ENCODE assay signal across 8 mouse cellular contexts in genomic region chr9:50658941-50659388, GRCm38 (mm10). TPM values are rescaled to one million over a fixed set of nuclear protein-coding genes. Genes with fewer than 3 reads are reported as not detected.
DNase-seq lines count a peak whose midpoint lies in the region; ATAC-seq and TF ChIP-seq lines count a peak whose summit lies in the region.

No protein-coding gene starts in this region.

- under 1% methylated on average over 28 of the region's 28 CpGs for WGBS in thymus, adult 2 months
- WGBS in hindbrain, embryonic 16.5 days = under 1% methylated on average over 22 of the region's 28 CpGs
- under 1% methylated on average over 28 of the region's 28 CpGs for WGBS in midbrain, embryonic 12.5 days

- no peaks in the 10 kb centered on the region for H3K9me3 ChIP-seq in hindbrain, embryonic 16.5 days (ENCODE audit: control insufficient read depth, low read length)
- no peaks in the 10 kb centered on the region for H3K9me3 ChIP-seq in midbrain, embryonic 12.5 days

- intact Hi-C loops in gastrocnemius, adult 2 months (cut with DNase I) = loop anchor here (5.0 kb wide), 1 partner anchor 42 kb away; the partner anchor contains the start of genes Nkapd1 and Pih1d2

- TF ChIP-seq CTCF in gastrocnemius, adult 2 months (IDR thresholded peaks at IDR 0.05) = no peak
- no peak for TF ChIP-seq CTCF in thymus, adult 2 months (IDR thresholded peaks at IDR 0.05; ENCODE audit: borderline replicate concordance, control insufficient read depth, extremely low read depth, insufficient read depth, low read length, poor library complexity)

- H3K9ac ChIP-seq in hindbrain, embryonic 16.5 days (ENCODE audit: low read depth, low read length) = peak overlapping the region; percentile 91
- peak overlapping the region; percentile 90 for H3K9ac ChIP-seq in midbrain, embryonic 12.5 days (replicated peaks)

- H3K4me3 ChIP-seq in gastrocnemius, adult 2 months = peak overlapping the region; percentile 99
- peak overlapping the region; percentile 97 for H3K4me3 ChIP-seq in thymus, adult 2 months (ENCODE audit: control insufficient read depth, insufficient read depth, low read length)
- peak overlapping the region; percentile 97 for H3K4me3 ChIP-seq in hindbrain, embryonic 16.5 days (ENCODE audit: low read length)
- peak overlapping the region; percentile 94 for H3K4me3 ChIP-seq in midbrain, embryonic 12.5 days

- H3K27me3 ChIP-seq in thymus, adult 2 months (ENCODE audit: control insufficient read depth, insufficient read depth, low read length) = no peaks in the 10 kb centered on the region
- no peaks in the 10 kb centered on the region for H3K27me3 ChIP-seq in hindbrain, embryonic 16.5 days (replicated peaks; ENCODE audit: control insufficient read depth, insufficient read depth, low read length)
- H3K27me3 ChIP-seq in midbrain, embryonic 12.5 days = no peaks in the 10 kb centered on the region

- DNase-seq in gastrocnemius, adult 2 months = no peak
- DNase-seq in gastrocnemius, postnatal 25 days = no peak
- DNase-seq in thymus, adult 2 months = no peak
- DNase-seq in thymus, postnatal 4 days = no peak
- DNase-seq in cerebellum, postnatal 14 days = no peak
- DNase-seq in gastrocnemius, postnatal 10 days = no peak

- H3K4me1 ChIP-seq in thymus, adult 2 months (replicated peaks; ENCODE audit: control insufficient read depth, insufficient read depth, low read length) = peaks cover 4% of the 10 kb centered on the region
- H3K4me1 ChIP-seq in hindbrain, embryonic 16.5 days (ENCODE audit: control insufficient read depth, insufficient read depth, low read depth, low read length) = peaks cover 16% of the 10 kb centered on the region
- H3K4me1 ChIP-seq in midbrain, embryonic 12.5 days = peaks cover 22% of the 10 kb centered on the region

- ATAC-seq in hindbrain, embryonic 16.5 days = peak; percentile 45; the same call in 1 of the 2 replicates
- no peak for ATAC-seq in midbrain, embryonic 12.5 days (ENCODE audit: low FRiP score, low read depth)

- TF ChIP-seq POLR2A in thymus, adult 2 months (IDR thresholded peaks at IDR 0.05; ENCODE audit: control insufficient read depth, extremely low read depth, insufficient read depth, low read length, poor library complexity) = no peak

- H3K4me2 ChIP-seq in hindbrain, embryonic 16.5 days (ENCODE audit: low read length) = peak overlapping the region; percentile 86
- H3K4me2 ChIP-seq in midbrain, embryonic 12.5 days (replicated peaks) = peak overlapping the region; percentile 75

- no peaks in the 10 kb centered on the region for H3K36me3 ChIP-seq in thymus, adult 2 months (ENCODE audit: control insufficient read depth, insufficient read depth, low read length)
- 0 out of 2 replicates have a peak, but pooled peaks cover 9% of the 10 kb centered on the region for H3K36me3 ChIP-seq in hindbrain, embryonic 16.5 days (ENCODE audit: control insufficient read depth, insufficient read depth, low read length)
- peaks cover 29% of the 10 kb centered on the region; the same call in 1 of the 2 replicates for H3K36me3 ChIP-seq in midbrain, embryonic 12.5 days

- peak overlapping the region; percentile 98 for H3K27ac ChIP-seq in gastrocnemius, adult 2 months
- H3K27ac ChIP-seq in thymus, adult 2 months (ENCODE audit: control insufficient read depth, insufficient read depth, low read length) = no peak overlapping the region
- H3K27ac ChIP-seq in hindbrain, embryonic 16.5 days (ENCODE audit: low read depth, low read length) = peak overlapping the region; percentile 92
- H3K27ac ChIP-seq in midbrain, embryonic 12.5 days (replicated peaks) = peak overlapping the region; percentile 86

RNA-seq across cellular contexts. Expression of gene Dlat, which starts 0.6 kb away (rescaled TPM):
- total RNA-seq in gastrocnemius, adult 2 months (2021) = 100 to 1,000 TPM; 170 to 247 TPM
- total RNA-seq in gastrocnemius, postnatal 25 days (2021) = 100 to 1,000 TPM; 228 to 279 TPM
- polyA plus RNA-seq in thymus, adult 2 months (2012; rRNA removed) = 23.8 and 24.5 TPM in 2 replicates
- polyA plus RNA-seq in hindbrain, embryonic 16.5 days (2015; fragmentation: Nextera tagmentation; extraction: Ambion mirVana) = 58.8 and 60.1 TPM in 2 replicates
- polyA plus RNA-seq in midbrain, embryonic 12.5 days (2016; fragmentation: Nextera tagmentation; extraction: Ambion mirVana) = 45.8 and 51.1 TPM in 2 replicates
- total RNA-seq in gastrocnemius, postnatal 10 days (2021) = 100 to 1,000 TPM; 196 to 235 TPM

RNA-seq across cellular contexts. Expression of gene Nkapd1, which starts 41.7 kb away (rescaled TPM):
- total RNA-seq in gastrocnemius, adult 2 months (2021) = 10 to 100 TPM; 11.1 to 11.7 TPM
- total RNA-seq in gastrocnemius, postnatal 25 days (2021) = 10 to 100 TPM in 1 of 2 experiments, 1 to 10 TPM in 1; 7.7 to 10.4 TPM
- 8.5 and 8.9 TPM in 2 replicates for polyA plus RNA-seq in thymus, adult 2 months (2012; rRNA removed)
- polyA plus RNA-seq in hindbrain, embryonic 16.5 days (2015; fragmentation: Nextera tagmentation; extraction: Ambion mirVana) = 15.3 and 16.4 TPM in 2 replicates
- 27.7 and 28.0 TPM in 2 replicates for polyA plus RNA-seq in midbrain, embryonic 12.5 days (2016; fragmentation: Nextera tagmentation; extraction: Ambion mirVana)
- 10 to 100 TPM; 12.2 to 16.0 TPM for total RNA-seq in gastrocnemius, postnatal 10 days (2021)

RNA-seq across cellular contexts. Expression of gene Pih1d2, which starts 41.8 kb away (rescaled TPM):
- total RNA-seq in gastrocnemius, adult 2 months (2021) = under 1 TPM; 0.53 to 0.61 TPM
- total RNA-seq in gastrocnemius, postnatal 25 days (2021) = under 1 TPM; 0.20 to 0.43 TPM
- polyA plus RNA-seq in thymus, adult 2 months (2012; rRNA removed) = 0.69 and 0.85 TPM in 2 replicates
- 5.2 and 7.1 TPM in 2 replicates for polyA plus RNA-seq in hindbrain, embryonic 16.5 days (2015; fragmentation: Nextera tagmentation; extraction: Ambion mirVana)
- polyA plus RNA-seq in midbrain, embryonic 12.5 days (2016; fragmentation: Nextera tagmentation; extraction: Ambion mirVana) = 5.3 and 7.0 TPM in 2 replicates
- total RNA-seq in gastrocnemius, postnatal 10 days (2021) = under 1 TPM; 0.27 to 0.42 TPM

RNA-seq across cellular contexts. Expression of gene Timm8b, which starts 55.3 kb away (rescaled TPM):
- 100 to 1,000 TPM; 211 to 231 TPM for total RNA-seq in gastrocnemius, adult 2 months (2021)
- total RNA-seq in gastrocnemius, postnatal 25 days (2021) = 100 to 1,000 TPM; 182 to 200 TPM
- polyA plus RNA-seq in thymus, adult 2 months (2012; rRNA removed) = 126 and 168 TPM in 2 replicates
- 311 and 364 TPM in 2 replicates for polyA plus RNA-seq in hindbrain, embryonic 16.5 days (2015; fragmentation: Nextera tagmentation; extraction: Ambion mirVana)
- polyA plus RNA-seq in midbrain, embryonic 12.5 days (2016; fragmentation: Nextera tagmentation; extraction: Ambion mirVana) = 344 and 368 TPM in 2 replicates
- 100 to 1,000 TPM; 140 to 148 TPM for total RNA-seq in gastrocnemius, postnatal 10 days (2021)

RNA-seq across cellular contexts. Expression of gene Sdhd, which starts 55.4 kb away (rescaled TPM):
- 100 to 1,000 TPM; 269 to 419 TPM for total RNA-seq in gastrocnemius, adult 2 months (2021)
- 100 to 1,000 TPM; 338 to 360 TPM for total RNA-seq in gastrocnemius, postnatal 25 days (2021)
- 197 and 210 TPM in 2 replicates for polyA plus RNA-seq in thymus, adult 2 months (2012; rRNA removed)
- 283 and 319 TPM in 2 replicates for polyA plus RNA-seq in hindbrain, embryonic 16.5 days (2015; fragmentation: Nextera tagmentation; extraction: Ambion mirVana)
- 209 and 224 TPM in 2 replicates for polyA plus RNA-seq in midbrain, embryonic 12.5 days (2016; fragmentation: Nextera tagmentation; extraction: Ambion mirVana)
- total RNA-seq in gastrocnemius, postnatal 10 days (2021) = 100 to 1,000 TPM; 321 to 381 TPM
